Mouse (Mus musculus) lung, postnatal 0 days (tissue): ENCODE data around the gene Ucp1.

Experiments
- CTCF ChIP-seq: IDR thresholded peaks from 2 replicates; pipeline ENCODE4 v1.5.1; 2016; ENCODE audit warnings: antibody characterized with exemption, mild to moderate bottlenecking
- EP300 ChIP-seq: IDR thresholded peaks from 2 replicates; pipeline ENCODE4 v1.6.1; 2016; ENCODE audit warnings: antibody characterized with exemption, mild to moderate bottlenecking, control low read depth

GRCm38 (mm10) chr8:83327889-83328288 lies 37.7 kb downstream of the Ucp1 start:
- TF ChIP-seq CTCF (no peak), EP300 (no peak)
